Mouse (Mus musculus): ENCODE results near the gene Slco2a1.

GRCm38 (mm10) chr9:103088661-103089060 lies 100.1 kb downstream of the Slco2a1 start:
- no peak for TF ChIP-seq POLR2A (IDR thresholded peaks at IDR 0.05; ENCODE audit: extremely low read depth, insufficient read depth, low read length)
- TF ChIP-seq CTCF (IDR thresholded peaks at IDR 0.05; ENCODE audit: extremely low read depth, insufficient read depth, low read length) = no peak
